Mouse (Mus musculus) stomach, postnatal 0 days (tissue): ENCODE measurements around the gene Hvcn1. TPM values are rescaled to one million over a fixed set of nuclear protein-coding genes. Genes with fewer than 3 reads are reported as not detected.

Experiments used
- ATAC-seq: fragments of 200-750 bp; cut with Nextera tagmentation; 2 replicates; pipeline ENCODE4 v1.8.0; 2017; ENCODE audit not compliant: low FRiP score, low TSS enrichment
- DNase-seq: peaks from one replicate; pipeline ENCODE4 v3.0.0-alpha.2; 2016; ENCODE audit warnings: low spot score
- H3K27ac ChIP-seq: fragments of 300-500 bp; sonication (generic); replicated peaks from 2 replicates; pipeline ENCODE4 v1.5.1; 2014; ENCODE audit warnings: mild to moderate bottlenecking, control low read depth
- H3K27me3 ChIP-seq: fragments of 300-500 bp; sonication (generic); 2 replicates; pipeline ENCODE4 v1.6.1; 2014; ENCODE audit warnings: low read length; ENCODE audit not compliant: control insufficient read depth, insufficient read depth
- H3K36me3 ChIP-seq: fragments of 300-500 bp; sonication (generic); 2 replicates; pipeline ENCODE4 v1.6.1; 2014; ENCODE audit warnings: low read length, mixed read lengths; ENCODE audit not compliant: control insufficient read depth, insufficient read depth
- H3K4me1 ChIP-seq: fragments of 300-500 bp; sonication (generic); replicated peaks from 2 replicates; pipeline ENCODE4 v1.6.1; 2014; ENCODE audit warnings: antibody characterized with exemption; ENCODE audit not compliant: control insufficient read depth, insufficient read depth
- H3K4me2 ChIP-seq: fragments of 300-500 bp; sonication (generic); replicated peaks from 2 replicates; pipeline ENCODE4 v1.6.1; 2014; ENCODE audit warnings: low read depth, mild to moderate bottlenecking, control low read depth, moderate library complexity
- H3K4me3 ChIP-seq: fragments of 300-500 bp; sonication (generic); 2 replicates; pipeline ENCODE4 v1.5.1; 2014; ENCODE audit warnings: low read depth, low read length, control low read depth
- H3K9ac ChIP-seq: fragments of 300-500 bp; sonication (generic); 2 replicates; pipeline ENCODE4 v1.6.1; 2014; ENCODE audit warnings: mild to moderate bottlenecking, low read length, control low read depth, mixed read lengths
- H3K9me3 ChIP-seq: fragments of 300-500 bp; sonication (generic); 2 replicates; pipeline ENCODE4 v1.6.1; 2016; ENCODE audit warnings: low read length; ENCODE audit not compliant: control insufficient read depth
- CTCF ChIP-seq: IDR thresholded peaks from 2 replicates; pipeline ENCODE4 v1.5.1; 2016; ENCODE audit warnings: antibody characterized with exemption, low read depth, mild to moderate bottlenecking, moderate library complexity
- EP300 ChIP-seq: optimal IDR thresholded peaks from 2 replicates; pipeline ENCODE3; 2016; ENCODE audit warnings: antibody characterized with exemption
- WGBS: fragments of 180-500 bp; shearing (Covaris S2); extraction: QIAGEN DNeasy Blood & Tissue Kit; methylation state at CpG from one replicate; pipeline ENCODE4 v1.1.7; 2014; 5-methylcytosine and 5-hydroxymethylcytosine counted together
- polyA plus RNA-seq: library from polyadenylated mRNA; unstranded; fragments of >200 nt; fragmentation: Nextera tagmentation; extraction: Ambion mirVana; gene quantifications from 2 replicates; pipeline ENCODE4 v1.2.1, GENCODE M21; 2015

Gene Hvcn1
- polyA plus RNA-seq, 1 experiment from 2014 or later: 2.8 TPM

GRCm38 (mm10) chr5:122233695-122234094 lies 27.1 kb downstream of the Hvcn1 start:
- DNase-seq (no peak), ATAC-seq (0 out of 2 replicates have a peak, but pooled peaks have one; percentile 23)
- Histone ChIP-seq H3K36me3 (no peaks in the 10 kb centered on the region), H3K27me3 (no peaks in the 10 kb centered on the region), H3K4me2 (no peak overlapping the region), H3K27ac (no peak overlapping the region), H3K4me3 (no peak overlapping the region), H3K4me1 (no peaks in the 10 kb centered on the region), H3K9me3 (no peaks in the 10 kb centered on the region), H3K9ac (no peak overlapping the region)
- TF ChIP-seq EP300: no peak
- TF ChIP-seq CTCF: no peak
- WGBS: 77% methylated on average over 12 of the region's 12 CpGs

- H3K4me3 ChIP-seq: no peak overlapping the region
- no peaks in the 10 kb centered on the region for H3K4me1 ChIP-seq
- no peak for DNase-seq
- WGBS: 73% methylated on average over 9 of the region's 9 CpGs
- H3K9me3 ChIP-seq: no peaks in the 10 kb centered on the region
- no peak overlapping the region for H3K9ac ChIP-seq
- H3K36me3 ChIP-seq: no peaks in the 10 kb centered on the region
- TF ChIP-seq EP300 (no peak), CTCF (no peak)
- ATAC-seq: no peak
- H3K4me2 ChIP-seq: no peak overlapping the region
- H3K27ac ChIP-seq: no peak overlapping the region
- no peaks in the 10 kb centered on the region for H3K27me3 ChIP-seq
Observed at GRCm38 (mm10) chr5:122234319-122235195, 28.0 kb downstream of the Hvcn1 start.

- H3K9ac ChIP-seq: no peak overlapping the region
- no peak overlapping the region for H3K4me3 ChIP-seq
- no peak for ATAC-seq
- no peaks in the 10 kb centered on the region for H3K4me1 ChIP-seq
- TF ChIP-seq EP300 (no peak), CTCF (no peak)
- H3K27me3 ChIP-seq: no peaks in the 10 kb centered on the region
- DNase-seq: no peak
- H3K27ac ChIP-seq: no peak overlapping the region
- H3K9me3 ChIP-seq: no peaks in the 10 kb centered on the region
- H3K36me3 ChIP-seq: no peaks in the 10 kb centered on the region
- WGBS: 51% methylated on average over 9 of the region's 9 CpGs
- no peak overlapping the region for H3K4me2 ChIP-seq
Observed at GRCm38 (mm10) chr5:122235196-122235836, 28.7 kb downstream of the Hvcn1 start.

- no peak for ATAC-seq
- WGBS: 70% methylated on average over 5 of the region's 5 CpGs
- Histone ChIP-seq H3K27me3 (no peaks in the 10 kb centered on the region), H3K36me3 (peaks cover 3% of the 10 kb centered on the region; the same call in 1 of the 2 replicates), H3K4me3 (no peak overlapping the region), H3K4me2 (no peak overlapping the region), H3K4me1 (no peaks in the 10 kb centered on the region), H3K9ac (no peak overlapping the region), H3K9me3 (no peaks in the 10 kb centered on the region), H3K27ac (no peak overlapping the region)
- TF ChIP-seq CTCF (no peak), EP300 (no peak)
- DNase-seq: no peak
Observed at GRCm38 (mm10) chr5:122237200-122237599, 30.6 kb downstream of the Hvcn1 start.

DNA sequence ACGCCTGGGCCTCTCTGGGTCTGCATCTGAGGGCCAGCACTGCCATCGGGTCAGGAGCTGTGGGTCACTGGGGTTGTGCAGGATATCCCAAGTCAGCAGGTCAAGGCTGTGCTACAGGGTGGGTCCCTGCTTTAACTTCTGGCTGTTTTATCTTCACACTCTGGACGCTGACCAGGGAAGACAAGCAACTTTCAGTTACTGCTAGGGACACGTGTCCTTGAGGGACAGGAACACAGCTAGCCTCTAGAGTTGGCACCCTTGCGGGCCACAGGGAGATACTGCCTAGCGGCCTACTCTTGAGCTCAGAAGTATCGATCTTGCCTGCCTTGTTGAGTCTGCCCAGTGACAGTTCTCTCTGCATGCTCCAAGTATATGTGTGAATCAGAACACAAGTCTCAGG lies 33.0 kb downstream of the Hvcn1 start:
- Histone ChIP-seq H3K27ac (no peak overlapping the region), H3K4me1 (no peaks in the 10 kb centered on the region), H3K27me3 (no peaks in the 10 kb centered on the region), H3K4me3 (no peak overlapping the region), H3K9me3 (no peaks in the 10 kb centered on the region), H3K9ac (no peak overlapping the region), H3K4me2 (no peak overlapping the region), H3K36me3 (peaks cover 3% of the 10 kb centered on the region; the same call in 1 of the 2 replicates)
- ATAC-seq: no peak
- TF ChIP-seq CTCF (no peak), EP300 (no peak)
- 73% methylated on average over 7 of the region's 7 CpGs for WGBS
- no peak for DNase-seq

GRCm38 (mm10) chr5:122240521-122240920 lies 33.9 kb downstream of the Hvcn1 start:
- peaks cover 3% of the 10 kb centered on the region; the same call in 1 of the 2 replicates for H3K36me3 ChIP-seq
- no peak overlapping the region for H3K27ac ChIP-seq
- 82% methylated on average over 11 of the region's 11 CpGs for WGBS
- no peak overlapping the region for H3K4me3 ChIP-seq
- H3K4me2 ChIP-seq: no peak overlapping the region
- ATAC-seq (no peak), DNase-seq (no peak)
- TF ChIP-seq EP300: no peak
- TF ChIP-seq CTCF: no peak
- H3K9me3 ChIP-seq: no peaks in the 10 kb centered on the region
- no peaks in the 10 kb centered on the region for H3K27me3 ChIP-seq
- no peak overlapping the region for H3K9ac ChIP-seq
- H3K4me1 ChIP-seq: no peaks in the 10 kb centered on the region
